Mouse (Mus musculus) ES-Bruce4 (cell line): Measurements from ENCODE around the gene Mroh2a.

Experiments used
- CTCF ChIP-seq: IDR thresholded peaks from one replicate; pipeline ENCODE4 v1.8.1; 2011; ENCODE audit warnings: low read depth, low read length
- EP300 ChIP-seq: IDR thresholded peaks from 2 replicates; pipeline ENCODE4 v1.6.1; 2011; ENCODE audit warnings: low read depth, low read length; ENCODE audit not compliant: insufficient read depth
- POLR2A ChIP-seq: IDR thresholded peaks from one replicate; pipeline ENCODE4 v1.8.1; 2011; ENCODE audit warnings: low read length; ENCODE audit not compliant: insufficient read depth

DNA sequence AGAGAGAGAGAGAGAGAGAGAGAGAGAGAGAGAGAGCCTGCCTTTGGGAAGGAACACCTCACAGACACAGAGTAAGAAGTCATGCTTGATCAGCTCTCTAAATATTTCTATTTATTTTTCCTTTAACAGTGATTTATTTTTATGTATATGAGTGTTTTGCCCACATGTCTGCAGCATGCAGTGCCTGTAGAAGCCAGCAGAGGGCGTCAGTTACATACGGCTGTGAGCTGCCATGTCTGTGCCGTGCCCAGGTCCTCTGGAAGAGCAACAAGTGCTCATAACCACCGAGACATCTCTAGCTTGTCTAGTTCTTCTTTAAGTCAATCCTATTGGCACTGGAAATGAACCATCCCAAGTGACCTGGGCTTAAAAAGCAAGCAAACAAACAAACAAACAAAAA lies 63.1 kb downstream of the Mroh2a start:
- TF ChIP-seq POLR2A (no peak), CTCF (no peak), EP300 (no peak)
